Mouse (Mus musculus): Measurements from ENCODE around the gene Trpc4. TPM values are rescaled to one million over a fixed set of nuclear protein-coding genes. Genes with fewer than 3 reads are reported as not detected.

Trpc4 gene
- polyA plus RNA-seq (2012): 0.01 TPM in 1 of 2 replicates, not detected in the other

GRCm38 (mm10) chr3:54155639-54156315 is at the start of gene Trpc4:
Trpc4 (plus strand) TSS chr3:54156035.
- H3K4me3 ChIP-seq (replicated peaks): no peak within 1 kb of the TSS
- H3K36me3 ChIP-seq (ENCODE audit: control insufficient read depth): no peaks in the 10 kb centered on the region
- TF ChIP-seq TAL1 (IDR thresholded peaks at IDR 0.05; ENCODE audit: low read length) (no peak), GATA1 (IDR thresholded peaks at IDR 0.05; ENCODE audit: low read length) (no peak)
- H3K27me3 ChIP-seq (ENCODE audit: control insufficient read depth): peaks cover 21% of the 10 kb centered on the region
- H3K4me1 ChIP-seq (ENCODE audit: control insufficient read depth): no peaks in the 10 kb centered on the region
- H3K9me3 ChIP-seq (ENCODE audit: control insufficient read depth, low read length): no peaks in the 10 kb centered on the region

GRCm38 (mm10) chr3:54111489-54111888 is 44.3 kb upstream of the Trpc4 start:
- TF ChIP-seq TAL1 (IDR thresholded peaks at IDR 0.05; ENCODE audit: low read length) (no peak), GATA1 (IDR thresholded peaks at IDR 0.05; ENCODE audit: low read length) (no peak)

GRCm38 (mm10) chr3:54135376-54135775 is 20.5 kb upstream of the Trpc4 start:
- H3K9me3 ChIP-seq (ENCODE audit: control insufficient read depth, low read length): no peaks in the 10 kb centered on the region

More at GRCm38 (mm10) chr3:54111489-54111888, 44.3 kb upstream of the Trpc4 start:
- H3K36me3 ChIP-seq (ENCODE audit: control insufficient read depth): no peaks in the 10 kb centered on the region
- no peaks in the 10 kb centered on the region; the same call in 1 of the 2 replicates for H3K9me3 ChIP-seq (ENCODE audit: control insufficient read depth, low read length)
- H3K27me3 ChIP-seq (ENCODE audit: control insufficient read depth): no peaks in the 10 kb centered on the region
- no peaks in the 10 kb centered on the region for H3K4me1 ChIP-seq (ENCODE audit: control insufficient read depth)
- H3K4me3 ChIP-seq (replicated peaks): no peak overlapping the region

GRCm38 (mm10) chr3:54141376-54141775 is 14.5 kb upstream of the Trpc4 start:
- TF ChIP-seq GATA1 (IDR thresholded peaks at IDR 0.05; ENCODE audit: low read length) (no peak), TAL1 (IDR thresholded peaks at IDR 0.05; ENCODE audit: low read length) (no peak)
- no peaks in the 10 kb centered on the region for H3K36me3 ChIP-seq (ENCODE audit: control insufficient read depth)
- no peaks in the 10 kb centered on the region for H3K27me3 ChIP-seq (ENCODE audit: control insufficient read depth)
- no peaks in the 10 kb centered on the region for H3K4me1 ChIP-seq (ENCODE audit: control insufficient read depth)
- no peak overlapping the region for H3K4me3 ChIP-seq (replicated peaks)
- H3K9me3 ChIP-seq (ENCODE audit: control insufficient read depth, low read length): no peaks in the 10 kb centered on the region

More at GRCm38 (mm10) chr3:54135376-54135775, 20.5 kb upstream of the Trpc4 start:
- H3K4me3 ChIP-seq (replicated peaks): no peak overlapping the region
- H3K4me1 ChIP-seq (ENCODE audit: control insufficient read depth): no peaks in the 10 kb centered on the region
- no peaks in the 10 kb centered on the region for H3K36me3 ChIP-seq (ENCODE audit: control insufficient read depth)
- no peak for TF ChIP-seq GATA1 (IDR thresholded peaks at IDR 0.05; ENCODE audit: low read length)
- TF ChIP-seq TAL1 (IDR thresholded peaks at IDR 0.05; ENCODE audit: low read length): no peak
- H3K27me3 ChIP-seq (ENCODE audit: control insufficient read depth): no peaks in the 10 kb centered on the region

GRCm38 (mm10) chr3:54154844-54155638 is 794 bp upstream of the Trpc4 start:
- TF ChIP-seq TAL1 (IDR thresholded peaks at IDR 0.05; ENCODE audit: low read length): no peak
- TF ChIP-seq GATA1 (IDR thresholded peaks at IDR 0.05; ENCODE audit: low read length): no peak

GRCm38 (mm10) chr3:54156316-54157000 is 623 bp downstream of the Trpc4 start:
- TF ChIP-seq GATA1 (IDR thresholded peaks at IDR 0.05; ENCODE audit: low read length): no peak
- no peak for TF ChIP-seq TAL1 (IDR thresholded peaks at IDR 0.05; ENCODE audit: low read length)
- Histone ChIP-seq H3K9me3 (ENCODE audit: control insufficient read depth, low read length) (no peaks in the 10 kb centered on the region), H3K36me3 (ENCODE audit: control insufficient read depth) (no peaks in the 10 kb centered on the region), H3K27me3 (ENCODE audit: control insufficient read depth) (peaks cover 21% of the 10 kb centered on the region), H3K4me3 (replicated peaks) (no peak overlapping the region), H3K4me1 (ENCODE audit: control insufficient read depth) (no peaks in the 10 kb centered on the region)

More at GRCm38 (mm10) chr3:54154844-54155638, 794 bp upstream of the Trpc4 start:
- no peaks in the 10 kb centered on the region for H3K9me3 ChIP-seq (ENCODE audit: control insufficient read depth, low read length)
- H3K4me3 ChIP-seq (replicated peaks): no peak overlapping the region
- no peaks in the 10 kb centered on the region for H3K4me1 ChIP-seq (ENCODE audit: control insufficient read depth)
- no peaks in the 10 kb centered on the region for H3K36me3 ChIP-seq (ENCODE audit: control insufficient read depth)
- H3K27me3 ChIP-seq (ENCODE audit: control insufficient read depth): peaks cover 21% of the 10 kb centered on the region

- TF ChIP-seq GATA1 (IDR thresholded peaks at IDR 0.05; ENCODE audit: low read length) (no peak), TAL1 (IDR thresholded peaks at IDR 0.05; ENCODE audit: low read length) (no peak)
These were observed 14.9 kb downstream of the Trpc4 start for GRCm38 (mm10) chr3:54170701-54171100.

GRCm38 (mm10) chr3:54177296-54177695 is 21.5 kb downstream of the Trpc4 start:
- TF ChIP-seq GATA1 (IDR thresholded peaks at IDR 0.05; ENCODE audit: low read length): no peak
- TF ChIP-seq TAL1 (IDR thresholded peaks at IDR 0.05; ENCODE audit: low read length): no peak
- Histone ChIP-seq H3K9me3 (ENCODE audit: control insufficient read depth, low read length) (no peaks in the 10 kb centered on the region), H3K4me3 (replicated peaks) (no peak overlapping the region), H3K36me3 (ENCODE audit: control insufficient read depth) (no peaks in the 10 kb centered on the region), H3K27me3 (ENCODE audit: control insufficient read depth) (no peaks in the 10 kb centered on the region), H3K4me1 (ENCODE audit: control insufficient read depth) (no peaks in the 10 kb centered on the region)

More at GRCm38 (mm10) chr3:54170701-54171100, 14.9 kb downstream of the Trpc4 start:
- H3K36me3 ChIP-seq (ENCODE audit: control insufficient read depth): no peaks in the 10 kb centered on the region
- H3K4me3 ChIP-seq (replicated peaks): no peak overlapping the region
- no peaks in the 10 kb centered on the region for H3K4me1 ChIP-seq (ENCODE audit: control insufficient read depth)
- no peaks in the 10 kb centered on the region for H3K9me3 ChIP-seq (ENCODE audit: control insufficient read depth, low read length)
- H3K27me3 ChIP-seq (ENCODE audit: control insufficient read depth): no peaks in the 10 kb centered on the region
